Mouse (Mus musculus): Measurements from ENCODE around the gene 1700001P01Rik.

DNA sequence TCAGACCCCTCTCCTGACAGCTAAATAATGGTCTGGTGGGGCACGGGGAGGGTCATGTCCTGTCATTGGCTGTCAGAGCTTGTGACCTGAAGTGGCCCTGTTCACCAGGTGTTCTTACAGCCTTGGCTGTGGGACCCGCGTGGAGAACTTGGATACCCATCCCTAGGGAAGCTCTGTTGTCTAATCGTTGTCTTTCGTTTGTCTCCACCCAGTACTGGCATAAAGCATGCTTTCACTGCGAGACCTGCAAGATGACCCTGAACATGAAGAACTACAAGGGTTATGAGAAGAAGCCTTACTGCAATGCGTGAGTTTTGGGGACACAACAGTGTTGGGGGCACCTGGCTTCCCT is 30.9 kb upstream of the 1700001P01Rik start:
- TF ChIP-seq POLR2A (IDR thresholded peaks at IDR 0.05; ENCODE audit: control insufficient read depth, extremely low read depth, insufficient read depth, low read length, poor library complexity) (no peak), CTCF (IDR thresholded peaks at IDR 0.05; ENCODE audit: borderline replicate concordance, control insufficient read depth, extremely low read depth, insufficient read depth, low read length, poor library complexity) (no peak)

Measured in thymus, adult 2 months (tissue).